Mouse (Mus musculus) left cerebral cortex, adult 9 months (tissue): Measurements from ENCODE around the gene Arhgef28.
A peak's percentile ranks its signal among the peaks of the same experiment; 100 is the strongest.

Experiments used
- DNase-seq, 2 experiments: peaks; one replicate each; pipeline ENCODE4 v3.0.0; 2022; ENCODE audit warnings: low spot score in 2 of 2

The Arhgef28 gene

GRCm38 (mm10) chr13:98205771-98206545 lies at the start of gene Arhgef28:
Arhgef28 (minus strand) TSS chr13:98206439.
- DNase-seq: peak in 1 of 2 experiments; percentile 53

GRCm38 (mm10) chr13:98254921-98255320 lies 48.7 kb upstream of the Arhgef28 start:
- peak; percentile 59 to 75 for DNase-seq

GRCm38 (mm10) chr13:98249594-98249993 lies 43.4 kb upstream of the Arhgef28 start:
- no peak for DNase-seq

- DNase-seq: no peak
Observed at GRCm38 (mm10) chr13:98245386-98245785, 39.1 kb upstream of the Arhgef28 start.

GRCm38 (mm10) chr13:98244571-98245350 lies 38.5 kb upstream of the Arhgef28 start:
- DNase-seq: no peak

- no peak for DNase-seq
Observed at GRCm38 (mm10) chr13:98241531-98242282, 35.5 kb upstream of the Arhgef28 start.

- peak in 1 of 2 experiments; percentile 86 for DNase-seq
Observed at GRCm38 (mm10) chr13:98239978-98240641, 33.9 kb upstream of the Arhgef28 start.

- DNase-seq: no peak
Observed at GRCm38 (mm10) chr13:98235451-98235850, 29.2 kb upstream of the Arhgef28 start.

- no peak for DNase-seq
Observed at GRCm38 (mm10) chr13:98230511-98230910, 24.3 kb upstream of the Arhgef28 start.

- no peak for DNase-seq
Observed at GRCm38 (mm10) chr13:98226225-98226624, 20.0 kb upstream of the Arhgef28 start.

- no peak for DNase-seq
Observed at GRCm38 (mm10) chr13:98222848-98223247, 16.6 kb upstream of the Arhgef28 start.

- no peak for DNase-seq
Observed at GRCm38 (mm10) chr13:98210137-98210536, 3.9 kb upstream of the Arhgef28 start.

GRCm38 (mm10) chr13:98208842-98209241 lies 2.6 kb upstream of the Arhgef28 start:
- no peak for DNase-seq

- no peak for DNase-seq
Observed at GRCm38 (mm10) chr13:98206546-98206870, 269 bp upstream of the Arhgef28 start.

- no peak for DNase-seq
Observed at GRCm38 (mm10) chr13:98205111-98205510, 1.1 kb downstream of the Arhgef28 start.

GRCm38 (mm10) chr13:98204371-98204770 lies 1.9 kb downstream of the Arhgef28 start:
- DNase-seq: no peak

- DNase-seq: no peak
Observed at GRCm38 (mm10) chr13:98201436-98201835, 4.8 kb downstream of the Arhgef28 start.

GRCm38 (mm10) chr13:98192596-98192995 lies 13.6 kb downstream of the Arhgef28 start:
- DNase-seq: no peak

GRCm38 (mm10) chr13:98188500-98188899 lies 17.7 kb downstream of the Arhgef28 start:
- no peak for DNase-seq

- DNase-seq: no peak
Observed at GRCm38 (mm10) chr13:98187904-98188303, 18.3 kb downstream of the Arhgef28 start.

GRCm38 (mm10) chr13:98186179-98186578 lies 20.1 kb downstream of the Arhgef28 start:
- DNase-seq: no peak

- DNase-seq: no peak
Observed at GRCm38 (mm10) chr13:98184632-98185031, 21.6 kb downstream of the Arhgef28 start.
